Mouse (Mus musculus) retina, embryonic 14.5 days (tissue): ENCODE data around the gene Rad50.

Source experiments
- DNase-seq: peaks from one replicate; pipeline ENCODE4 v3.0.0-alpha.2; 2015; ENCODE audit warnings: low spot score

Rad50 gene

DNA sequence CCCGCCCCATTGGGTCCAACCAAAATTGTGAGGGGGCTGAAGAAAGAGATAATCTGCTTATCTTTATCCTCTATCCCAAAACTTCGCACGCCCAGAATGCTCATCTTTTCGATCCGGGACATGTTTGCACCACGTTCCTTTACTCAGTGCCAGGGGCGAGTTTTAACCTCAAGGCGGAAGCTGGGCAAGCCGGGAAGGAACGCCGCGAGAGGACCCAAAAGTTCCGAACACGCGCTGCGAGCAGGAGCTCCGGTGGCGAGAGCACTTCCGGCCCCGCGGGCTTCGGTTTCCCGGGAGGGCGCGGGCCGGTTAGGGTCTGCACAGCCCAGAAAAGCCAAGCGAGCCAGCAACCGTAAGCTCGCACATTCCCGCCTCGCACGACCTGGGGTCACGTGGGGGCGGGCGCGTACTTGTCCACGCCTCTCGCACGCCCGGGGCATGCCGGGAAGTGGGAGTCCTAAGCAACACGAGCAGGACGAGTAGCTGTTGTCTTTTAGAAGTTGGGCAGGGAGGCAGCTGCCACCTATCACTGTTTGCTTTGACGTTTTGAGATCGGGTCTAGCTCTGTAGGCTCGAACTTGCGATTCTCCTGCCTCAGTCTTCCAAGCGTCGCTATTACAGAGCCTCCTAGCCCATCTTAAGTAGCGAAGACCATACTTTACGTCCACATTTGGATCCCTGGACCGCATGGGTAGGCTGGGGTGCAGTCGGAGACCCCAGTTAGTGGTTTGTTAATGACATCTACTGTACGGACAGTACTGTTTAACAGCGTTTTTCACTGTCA, at the start of gene Rad50:
Gene Rad50, minus strand, starts transcription at position 386 of the 784 bp plus-strand sequence.
- DNase-seq: peak; percentile 85

DNA sequence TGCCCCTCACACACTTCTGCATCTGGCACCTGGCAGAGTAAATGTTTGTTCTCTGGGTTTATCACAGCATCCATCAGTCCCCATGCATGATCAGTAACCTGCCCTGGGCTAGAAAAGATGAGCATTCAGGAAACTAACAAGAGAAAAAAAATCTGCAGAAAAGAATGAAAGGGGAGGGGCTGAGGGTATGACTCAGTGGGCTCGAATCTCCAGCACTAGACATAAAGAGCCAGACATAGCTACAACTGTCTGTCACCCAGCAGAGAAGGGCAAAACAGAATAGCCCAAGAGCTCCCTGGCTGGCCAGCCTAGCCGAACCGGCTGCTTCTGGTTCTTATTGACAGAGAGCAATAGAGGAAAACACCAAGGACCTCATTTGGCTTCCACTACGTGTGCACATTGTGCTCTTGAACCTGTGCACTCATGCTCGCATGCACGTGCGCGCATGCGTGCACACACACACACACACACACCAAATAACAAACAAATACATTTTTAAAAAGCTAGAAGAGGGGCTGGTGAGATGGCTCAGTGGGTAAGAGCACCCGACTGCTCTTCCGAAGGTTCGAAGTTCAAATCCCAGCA, 48.0 kb upstream of the Rad50 start:
- no peak for DNase-seq

DNA sequence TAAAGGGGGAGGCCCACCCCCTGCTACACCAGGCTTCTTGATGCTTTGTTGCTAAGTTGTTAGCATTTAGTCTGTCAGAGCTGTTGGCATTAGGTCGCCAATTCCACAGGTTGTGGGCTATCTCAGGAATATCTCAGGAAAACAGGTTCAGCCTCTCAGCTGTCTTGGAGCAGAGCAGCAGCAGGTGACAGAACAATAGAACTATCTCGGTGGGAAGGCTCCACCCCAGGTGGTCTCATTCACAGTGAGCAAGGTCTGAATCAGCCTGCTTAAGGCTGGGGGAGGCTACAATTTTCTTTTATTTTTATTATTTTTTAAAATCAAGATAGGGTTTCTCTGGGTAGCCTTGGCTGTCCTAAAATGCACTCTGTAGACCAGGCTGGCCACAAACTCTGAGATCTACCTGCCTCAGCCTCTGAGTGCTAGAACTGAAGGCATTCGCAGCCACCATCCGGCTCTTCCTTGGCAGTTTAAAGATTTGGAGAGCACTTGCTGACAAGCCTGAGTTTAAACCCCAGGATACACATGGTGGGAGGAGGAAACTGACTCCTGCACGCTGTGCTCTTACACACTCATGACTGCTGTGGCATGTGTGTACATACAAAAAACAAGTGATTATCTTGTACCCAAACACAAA, 42.7 kb upstream of the Rad50 start:
- no peak for DNase-seq

DNA sequence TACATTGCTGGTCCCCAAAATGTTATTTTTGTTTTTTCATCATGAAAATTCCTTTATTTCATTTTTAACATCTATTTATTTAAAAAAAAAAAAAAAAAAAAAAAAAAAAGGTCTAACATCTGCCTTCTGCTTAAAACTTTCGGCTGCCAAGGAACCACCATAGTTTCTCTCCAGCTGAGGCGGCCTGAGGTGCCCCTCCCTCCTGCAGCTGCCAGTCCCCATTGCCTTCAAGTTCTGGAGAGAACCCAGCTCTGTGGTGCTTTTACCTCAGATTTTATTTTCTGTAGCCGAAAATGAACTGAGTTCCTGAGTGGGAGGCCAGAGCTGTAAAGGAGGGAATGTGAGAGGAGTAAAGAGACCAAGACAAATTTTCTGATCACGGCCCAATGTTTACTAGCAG, 42.2 kb upstream of the Rad50 start:
- DNase-seq: no peak

DNA sequence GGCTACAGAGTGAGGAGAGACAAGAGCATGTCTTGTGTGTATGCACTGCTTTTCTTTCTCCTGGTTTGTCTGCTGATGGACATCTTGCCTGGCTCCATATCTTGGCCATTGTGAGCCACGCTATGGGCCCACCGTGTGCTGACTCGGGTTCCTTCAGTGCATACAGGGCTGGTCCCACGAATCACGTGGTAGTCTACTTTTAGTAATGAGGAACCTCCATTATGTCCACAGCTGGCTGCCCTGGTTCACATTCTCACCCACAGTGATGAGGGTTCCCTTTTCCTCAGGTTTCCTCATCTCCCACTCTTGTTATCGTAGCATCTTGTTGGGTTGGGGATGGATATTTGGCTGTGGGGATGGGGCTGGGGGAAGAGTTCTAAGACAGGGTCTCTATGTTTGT, 41.5 kb upstream of the Rad50 start:
- DNase-seq: no peak

DNA sequence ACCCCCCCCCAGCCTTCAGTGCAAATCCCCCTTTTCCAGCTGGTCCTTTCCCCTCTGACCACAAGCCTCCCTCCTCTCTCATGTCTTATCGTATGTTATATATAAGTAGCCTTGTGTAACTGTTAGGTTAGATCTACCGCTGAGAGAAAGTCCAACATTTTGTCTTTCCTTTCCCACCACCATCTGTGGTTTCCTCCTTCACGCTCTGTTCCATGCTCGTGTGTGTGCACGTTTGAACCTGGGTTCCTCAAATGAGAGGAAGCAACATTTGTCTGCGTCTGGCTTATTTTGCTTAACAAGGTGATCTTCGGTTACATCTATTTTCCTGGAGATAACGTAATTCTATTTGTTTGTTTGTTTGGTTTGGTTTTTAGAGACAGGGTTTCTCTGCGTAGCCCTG, 40.9 kb upstream of the Rad50 start:
- no peak for DNase-seq

DNA sequence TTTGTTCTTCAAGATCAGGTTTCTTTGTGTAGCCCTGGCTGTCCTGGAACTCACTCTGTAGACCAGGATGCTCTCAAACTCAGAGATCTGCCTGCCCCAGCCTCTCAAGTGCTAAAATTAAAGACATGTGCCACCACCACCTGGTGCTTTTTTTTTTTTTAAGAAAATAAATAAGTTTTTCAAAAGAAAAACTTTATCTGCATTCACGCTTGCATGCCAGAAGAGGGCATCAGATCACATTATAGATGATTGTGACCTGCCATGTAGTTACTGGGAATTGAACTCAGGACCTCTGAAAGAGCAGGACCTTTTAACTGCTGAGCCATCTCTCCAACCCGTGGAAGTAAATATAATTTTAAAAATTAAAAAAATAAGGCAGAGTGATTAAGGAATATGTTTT, 38.1 kb upstream of the Rad50 start:
- no peak for DNase-seq

DNA sequence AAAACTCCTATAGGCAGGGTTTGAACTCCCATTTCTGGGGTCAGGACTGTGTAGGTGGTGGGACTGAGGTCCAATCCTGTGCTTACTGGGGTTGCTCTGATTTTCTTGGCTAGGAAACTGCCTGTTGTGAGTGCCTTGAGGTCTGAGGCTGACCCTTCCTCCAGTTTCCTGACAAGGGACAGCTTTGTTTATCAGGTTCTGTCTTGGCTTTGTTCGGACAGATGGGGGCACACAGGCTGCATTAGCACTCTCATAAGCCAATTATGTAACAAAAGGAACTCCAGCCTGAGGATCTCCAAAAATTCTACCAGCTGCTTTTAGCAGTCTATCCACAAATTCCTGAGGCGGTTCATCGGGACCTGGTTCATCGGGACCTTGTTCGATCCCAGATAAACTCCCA, 35.2 kb upstream of the Rad50 start:
- peak; percentile 51 for DNase-seq

DNA sequence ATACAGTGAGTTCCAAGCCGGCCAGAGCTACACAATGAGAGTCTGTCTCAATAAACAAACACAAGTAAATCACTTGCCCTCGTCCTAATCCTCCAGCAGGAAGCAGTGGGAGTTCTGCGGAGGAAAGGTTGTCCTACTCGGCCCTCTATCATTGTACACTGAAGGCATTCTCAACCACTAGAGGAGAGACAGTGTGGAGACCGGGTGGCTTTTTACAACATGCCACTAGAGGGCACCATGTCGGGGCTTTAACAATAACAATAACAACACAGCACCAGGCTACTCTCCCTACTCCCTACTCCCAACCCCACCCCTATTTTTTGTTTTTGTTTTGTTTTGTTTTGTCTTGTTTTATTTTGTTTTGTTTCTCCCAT, 30.4 kb upstream of the Rad50 start:
- peak; percentile 77 for DNase-seq

DNA sequence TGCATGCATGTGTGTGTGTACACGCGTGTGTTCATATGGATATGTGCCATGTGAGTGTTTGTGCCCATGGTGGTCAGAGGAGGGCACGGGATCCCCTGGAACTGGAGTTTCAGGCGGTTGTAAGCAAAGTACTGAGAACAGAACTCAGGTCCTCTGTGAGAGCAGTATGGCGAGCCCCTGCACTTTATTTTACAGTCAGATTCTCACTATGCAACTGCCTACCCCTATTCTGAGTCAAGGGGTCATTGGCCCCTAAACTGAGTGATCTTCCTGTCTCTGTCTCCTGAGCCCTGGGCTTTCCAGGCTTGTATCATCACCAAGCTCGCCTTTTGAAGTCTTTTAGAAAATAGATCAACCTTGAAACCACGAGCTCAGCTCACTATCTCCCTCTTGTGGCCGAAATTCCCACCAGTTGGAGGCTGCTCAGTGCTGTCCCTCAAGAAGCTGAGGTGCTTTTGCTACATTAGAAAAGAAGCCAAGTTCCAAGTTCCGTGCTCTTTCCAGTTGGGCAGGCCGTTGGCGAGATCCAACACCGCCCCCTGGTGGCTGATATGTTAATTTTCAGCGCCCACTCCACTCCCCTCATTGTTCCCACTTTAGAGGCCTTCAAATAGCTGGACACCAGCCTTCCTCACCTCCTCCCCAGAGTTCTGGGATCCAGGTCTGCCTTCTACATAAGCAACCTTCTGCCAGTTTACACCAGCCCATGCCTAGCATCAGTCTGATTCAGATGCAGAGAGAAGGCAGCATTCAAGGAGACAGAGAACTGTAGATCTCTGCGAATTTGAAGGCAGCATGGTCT, 29.9 kb upstream of the Rad50 start:
- DNase-seq: peak; percentile 82

DNA sequence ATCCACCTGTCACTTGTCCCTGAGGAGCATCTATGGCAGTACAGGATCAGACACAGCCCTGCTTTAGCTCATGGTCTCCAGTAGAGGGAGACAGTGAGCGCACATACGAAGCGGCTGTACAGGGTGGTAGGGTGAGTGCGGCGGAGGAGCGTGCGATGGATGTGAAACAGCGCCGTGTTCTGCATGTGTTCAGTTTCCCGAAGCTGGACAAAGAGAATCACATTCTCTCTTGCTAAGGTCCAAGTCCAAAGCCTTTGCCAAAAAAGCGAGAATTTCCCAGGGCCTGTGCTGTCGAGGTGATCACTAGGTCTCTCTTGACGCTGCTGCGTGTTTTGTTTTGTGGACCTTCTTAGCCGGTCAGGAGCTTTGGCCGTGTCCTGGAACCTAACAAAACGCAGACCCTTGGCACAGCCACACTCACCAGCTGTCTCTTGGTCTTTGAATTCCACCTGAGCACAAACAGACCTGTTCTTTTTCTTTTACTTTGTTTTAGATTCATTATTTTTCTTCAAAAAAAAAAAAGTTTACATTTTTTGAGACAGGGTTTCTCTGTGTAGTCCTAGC, 28.6 kb upstream of the Rad50 start:
- DNase-seq: peak; percentile 91

DNA sequence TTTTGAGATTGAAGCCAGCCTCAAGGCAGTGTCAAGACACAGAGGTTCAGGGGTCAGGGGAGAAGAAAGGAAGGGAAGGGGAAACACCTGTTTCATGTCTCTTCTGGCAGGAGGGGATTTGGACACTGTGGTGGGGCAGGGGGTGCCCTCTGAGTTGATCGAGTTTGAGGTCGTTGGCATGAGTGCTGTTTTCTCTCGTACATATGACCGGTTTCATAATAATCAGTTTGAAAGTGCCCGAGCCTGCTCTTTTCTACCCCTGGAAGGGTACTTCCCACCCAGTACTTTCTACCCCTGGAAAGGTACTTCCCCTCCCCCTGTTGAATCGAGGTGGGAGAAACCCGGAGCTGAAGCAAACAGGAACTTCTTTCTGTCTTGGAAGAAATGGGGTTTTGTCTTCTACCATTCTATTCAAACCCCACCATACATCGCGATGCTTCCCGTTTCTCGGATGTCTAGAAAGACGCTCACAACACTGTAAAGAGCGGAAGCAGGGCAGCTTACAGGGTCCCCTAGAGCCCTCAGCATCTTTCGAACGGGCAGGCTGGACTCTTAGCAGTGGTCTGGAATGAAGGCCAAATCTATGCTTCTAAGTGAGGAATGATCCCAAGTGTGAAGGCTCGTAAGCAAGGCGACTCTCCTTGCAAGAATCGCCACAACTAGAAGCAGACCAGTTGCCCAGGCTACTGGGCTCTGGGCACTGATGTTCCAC, 28.0 kb upstream of the Rad50 start:
- no peak for DNase-seq

DNA sequence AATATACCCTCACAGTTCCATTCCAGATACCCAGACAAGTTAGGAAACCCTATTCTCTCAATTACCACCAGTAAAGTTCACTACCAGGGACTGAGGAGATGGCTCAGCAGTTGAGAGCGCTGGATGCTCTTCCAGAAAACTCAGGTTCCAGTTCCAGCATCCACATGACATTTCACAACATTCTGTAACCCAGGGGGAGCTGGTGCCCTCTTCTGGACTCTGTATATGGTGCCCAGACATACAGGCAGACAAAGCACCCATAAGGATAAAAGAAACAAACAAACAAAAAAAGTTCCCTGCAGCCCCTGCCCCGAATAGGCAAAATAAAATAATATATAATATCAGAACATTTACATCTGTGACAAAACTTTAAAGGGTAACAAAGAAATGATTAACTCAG, 27.3 kb upstream of the Rad50 start:
- no peak for DNase-seq

DNA sequence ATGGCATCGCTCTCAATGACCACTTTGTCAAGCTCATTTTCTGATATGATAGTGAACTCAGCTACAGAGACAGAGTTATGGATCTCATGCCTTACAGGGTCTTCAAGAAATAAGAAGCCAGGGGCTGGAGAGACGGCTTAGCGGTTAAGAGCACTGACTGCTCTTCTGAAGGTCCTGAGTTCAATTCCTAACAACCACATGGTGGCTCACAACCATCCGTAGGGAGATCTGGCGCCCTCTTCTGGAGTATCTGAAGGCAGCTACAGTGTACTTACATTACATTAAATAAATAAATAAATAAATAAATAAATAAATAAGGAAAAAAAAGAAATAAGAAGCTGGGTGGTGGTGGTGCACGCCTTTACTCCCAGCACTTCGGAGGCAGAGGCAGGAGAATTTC, 26.7 kb upstream of the Rad50 start:
- peak; percentile 22 for DNase-seq

DNA sequence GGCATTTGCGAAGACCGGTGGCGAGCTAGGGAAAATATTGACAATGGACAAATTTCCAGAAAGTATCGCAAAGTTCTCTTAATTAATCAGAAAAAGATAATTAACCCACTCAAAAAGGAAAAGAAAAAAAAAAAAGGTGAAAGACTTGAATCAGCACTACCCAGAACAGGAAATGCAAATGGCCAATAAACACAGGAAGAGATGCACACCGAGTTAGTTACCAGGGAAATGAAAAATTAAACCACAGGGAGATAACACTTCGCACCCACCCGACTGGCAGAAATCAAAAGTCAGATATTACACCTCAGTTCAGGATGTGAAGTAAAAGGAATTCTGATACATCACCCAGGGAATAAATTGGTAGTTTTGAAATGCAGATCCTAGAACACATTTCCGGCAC, 25.1 kb upstream of the Rad50 start:
- DNase-seq: no peak

DNA sequence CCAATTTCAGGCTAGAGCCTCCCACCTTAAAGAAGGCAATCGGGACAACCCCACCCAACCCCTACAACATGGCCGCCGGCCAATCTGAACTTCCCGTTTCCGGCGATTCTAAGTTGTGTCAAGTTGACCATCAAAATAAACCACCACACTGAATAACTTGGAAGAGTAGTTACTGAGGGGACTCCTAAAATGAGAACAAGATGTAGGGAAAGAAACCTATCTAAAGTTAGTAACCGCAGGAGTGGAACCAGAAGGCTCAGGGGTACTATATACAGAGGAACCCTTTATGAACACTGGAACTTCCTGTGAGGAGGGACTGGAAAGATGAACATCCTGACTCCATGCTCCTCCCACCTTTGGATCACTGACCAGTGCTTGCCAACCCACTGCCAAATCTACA, 24.3 kb upstream of the Rad50 start:
- DNase-seq: no peak

DNA sequence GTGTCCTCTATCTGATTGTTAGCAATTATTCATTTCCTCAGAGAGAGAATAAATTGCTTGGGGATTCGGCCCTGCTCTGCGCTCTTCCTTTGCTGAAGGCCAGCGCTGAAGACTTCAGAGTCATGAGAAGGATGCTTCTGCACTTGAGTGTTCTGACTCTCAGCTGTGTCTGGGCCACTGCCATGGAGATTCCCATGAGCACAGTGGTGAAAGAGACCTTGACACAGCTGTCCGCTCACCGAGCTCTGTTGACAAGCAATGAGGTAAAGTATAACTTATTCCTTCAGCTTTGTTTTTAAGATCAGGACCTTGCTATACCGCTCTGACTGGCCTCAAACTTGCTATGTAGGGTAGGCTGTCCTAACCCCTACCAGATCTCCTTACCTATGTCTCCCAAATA, 13.6 kb upstream of the Rad50 start, which contains the start of gene Il5:
Gene Il5, plus strand, starts transcription at position 80 of the 400 bp plus-strand sequence.
- no peak for DNase-seq

DNA sequence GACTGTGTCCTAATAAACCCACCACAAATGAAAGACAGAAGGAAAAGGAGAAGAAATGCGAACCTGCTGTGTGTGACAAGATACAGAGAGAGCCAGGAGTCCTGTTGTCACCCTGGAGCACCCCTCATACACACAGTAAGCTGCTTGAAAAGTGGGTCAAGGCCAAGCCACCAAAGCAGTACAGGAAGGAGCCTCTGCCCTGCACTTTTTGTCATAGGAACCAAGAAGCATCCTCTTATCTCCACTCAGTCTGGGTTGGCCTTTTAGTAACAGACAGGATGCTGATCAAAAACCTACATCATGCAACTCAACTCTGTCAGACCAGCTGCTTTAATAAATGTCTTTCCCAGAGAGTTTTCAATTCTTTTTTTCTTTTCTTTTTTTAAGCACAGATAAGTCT, 12.6 kb upstream of the Rad50 start:
- no peak for DNase-seq

DNA sequence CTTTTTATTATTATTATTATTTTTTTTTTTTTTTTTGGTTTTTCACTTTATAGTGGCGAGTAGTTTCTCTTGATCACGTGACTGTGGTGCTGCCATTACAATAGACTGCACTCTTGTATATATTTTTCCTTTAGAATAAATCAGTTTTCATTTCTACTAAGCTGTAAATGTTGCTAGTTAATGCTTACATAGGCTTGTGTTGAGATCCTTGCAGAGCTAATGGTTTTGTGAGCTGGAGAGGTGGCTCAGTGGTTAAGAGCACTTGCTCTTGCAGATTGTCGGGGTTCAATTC, 545 bp upstream of the Rad50 start:
- no peak for DNase-seq

DNA sequence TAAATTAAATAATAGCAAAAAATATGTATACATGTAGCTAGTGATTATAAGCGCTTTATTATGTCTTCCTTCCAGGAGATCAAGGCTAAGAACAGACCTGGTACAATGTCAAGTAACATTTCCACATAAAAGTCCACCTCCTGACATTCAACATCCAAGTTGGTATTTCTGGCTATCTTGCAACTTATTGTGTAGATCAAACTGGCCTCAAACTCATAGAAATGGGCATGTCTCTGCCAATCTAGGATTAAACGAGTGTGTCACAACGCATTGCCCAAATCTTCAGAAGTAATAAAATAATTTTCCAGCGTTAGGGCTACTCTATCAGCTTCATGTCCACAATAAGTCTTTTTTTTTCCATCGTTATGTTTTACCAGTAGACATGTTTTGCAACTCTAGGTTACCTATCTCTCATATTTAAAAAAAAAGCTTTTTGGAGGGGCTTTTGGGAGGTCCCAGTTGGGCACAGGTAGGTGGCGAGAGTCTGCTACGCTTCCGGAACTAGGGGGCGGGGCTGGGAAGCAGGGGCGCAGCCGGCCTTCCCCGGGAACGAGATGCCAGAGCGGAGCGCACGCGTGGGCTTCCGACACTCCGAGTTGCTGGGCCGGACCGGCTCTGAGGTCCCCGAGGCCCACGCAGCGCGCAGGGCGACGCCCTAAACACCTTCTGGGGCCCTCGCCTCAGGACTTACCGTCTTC, 734 bp downstream of the Rad50 start:
- peak; percentile 56 for DNase-seq

DNA sequence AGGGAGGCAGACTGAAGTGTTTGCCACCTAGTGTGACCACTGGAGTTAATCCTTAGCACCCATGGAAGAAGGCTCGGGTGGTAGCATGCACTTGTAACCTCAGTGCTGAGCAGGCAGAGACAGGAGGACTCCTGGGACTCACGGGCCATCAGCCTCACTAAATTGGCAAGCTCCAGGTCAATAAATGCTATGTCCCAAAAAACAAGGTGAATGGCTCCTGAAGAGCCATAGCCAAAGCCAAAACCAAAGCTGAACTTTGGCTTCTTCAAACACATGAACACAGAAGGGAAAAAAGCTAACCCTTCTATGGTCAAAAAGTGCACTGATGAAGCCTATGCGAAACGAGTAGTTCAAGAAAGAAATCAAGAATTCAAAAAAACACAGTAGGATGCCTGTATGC, 7.8 kb downstream of the Rad50 start:
- DNase-seq: no peak
